8 mouse cellular contexts compared by ENCODE assay signal in the genomic region with DNA sequence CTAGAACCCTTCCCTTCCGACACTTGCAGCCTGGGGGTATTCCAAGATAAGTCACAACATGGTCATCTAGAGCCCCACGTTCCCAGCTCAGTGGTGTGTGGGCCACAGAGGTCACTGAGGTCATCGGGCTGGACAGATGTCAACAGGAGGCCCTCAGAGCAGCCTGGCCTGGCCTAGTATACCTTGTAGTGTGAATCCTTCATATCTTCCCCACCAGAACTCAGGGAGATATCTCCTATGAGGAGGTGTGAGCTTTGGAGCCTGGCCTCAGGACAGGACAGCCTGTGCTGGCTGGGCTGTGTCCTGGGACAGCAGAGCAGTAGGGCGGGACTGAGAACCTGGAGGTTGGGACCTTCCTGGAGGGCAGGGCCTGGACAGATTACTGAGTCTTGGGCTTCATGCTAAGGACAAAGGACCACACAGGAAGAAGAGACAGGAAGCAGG. TPM values are rescaled to one million over a fixed set of nuclear protein-coding genes. Genes with fewer than 3 reads are reported as not detected.
DNase-seq lines count a peak whose midpoint lies in the region; ATAC-seq and TF ChIP-seq lines count a peak whose summit lies in the region.

No protein-coding gene starts in this region.

- no peak overlapping the region for H3K4me3 ChIP-seq in liver, adult 2 months (ENCODE audit: insufficient read depth, low read depth, low read length)
- H3K4me3 ChIP-seq in embryonic facial prominence, embryonic 13.5 days = peak overlapping the region; percentile 4; the same call in 1 of the 2 replicates
- peak overlapping the region; percentile 97; the same call in 1 of the 2 replicates for H3K4me3 ChIP-seq in hindbrain, embryonic 13.5 days
- no peak overlapping the region for H3K4me3 ChIP-seq in liver, embryonic 15.5 days (replicated peaks)

- peaks cover 40% of the 10 kb centered on the region for H3K79me2 ChIP-seq in liver, adult 2 months (ENCODE audit: control insufficient read depth, insufficient read depth, low read length)

- no peak for ATAC-seq in embryonic facial prominence, embryonic 13.5 days (ENCODE audit: insufficient number of reproducible peaks, insufficient read depth, low FRiP score, low TSS enrichment, low read depth)
- ATAC-seq in hindbrain, embryonic 13.5 days (ENCODE audit: low FRiP score) = no peak
- no peak for ATAC-seq in liver, embryonic 15.5 days (ENCODE audit: insufficient read depth)

- no peaks in the 10 kb centered on the region for H3K9me3 ChIP-seq in embryonic facial prominence, embryonic 13.5 days
- H3K9me3 ChIP-seq in hindbrain, embryonic 13.5 days = no peaks in the 10 kb centered on the region
- no peaks in the 10 kb centered on the region for H3K9me3 ChIP-seq in liver, embryonic 15.5 days (replicated peaks)

- intact Hi-C loops in left cerebral cortex, postnatal 25 days (cut with DNase I) = no loop called here

- H3K4me1 ChIP-seq in liver, adult 2 months (ENCODE audit: control insufficient read depth, insufficient read depth, low read length) = peaks cover 26% of the 10 kb centered on the region
- peaks cover 43% of the 10 kb centered on the region for H3K4me1 ChIP-seq in embryonic facial prominence, embryonic 13.5 days
- peaks cover 58% of the 10 kb centered on the region for H3K4me1 ChIP-seq in hindbrain, embryonic 13.5 days (replicated peaks)
- H3K4me1 ChIP-seq in liver, embryonic 15.5 days (replicated peaks) = peaks cover 85% of the 10 kb centered on the region

- no peaks in the 10 kb centered on the region for H3K27me3 ChIP-seq in liver, adult 2 months (ENCODE audit: control insufficient read depth, insufficient read depth, low read length)
- H3K27me3 ChIP-seq in embryonic facial prominence, embryonic 13.5 days = no peaks in the 10 kb centered on the region
- no peaks in the 10 kb centered on the region for H3K27me3 ChIP-seq in hindbrain, embryonic 13.5 days
- no peaks in the 10 kb centered on the region for H3K27me3 ChIP-seq in liver, embryonic 15.5 days

- DNase-seq in liver, adult 2 months (ENCODE audit: extremely low read depth, low read depth, low spot score) = peak; percentile 76
- no peak for DNase-seq in liver
- no peak for DNase-seq in frontal cortex, postnatal 14 days (ENCODE audit: low spot score in 2 of 2)
- no peak for DNase-seq in left cerebral cortex, postnatal 25 days (ENCODE audit: low spot score in 2 of 2)
- DNase-seq in retina, postnatal 1 day = no peak

- WGBS in liver, adult 2 months = 21% methylated on average over 4 of the region's 4 CpGs
- WGBS in embryonic facial prominence, embryonic 13.5 days = 63% methylated on average over 4 of the region's 4 CpGs
- whole genome bisulfite sequencing in hindbrain, embryonic 13.5 days = 73% methylated on average over 4 of the region's 4 CpGs
- WGBS in liver, embryonic 15.5 days (ENCODE audit: insufficient replicate concordance) = 71% methylated on average over 4 of the region's 4 CpGs

- H3K9ac ChIP-seq in liver, adult 2 months (ENCODE audit: low read depth, low read length) = peak overlapping the region; percentile 36
- H3K9ac ChIP-seq in embryonic facial prominence, embryonic 13.5 days = peak overlapping the region; percentile 96; the same call in 1 of the 2 replicates
- H3K9ac ChIP-seq in hindbrain, embryonic 13.5 days = peak overlapping the region; percentile 99
- peak overlapping the region; percentile 87 for H3K9ac ChIP-seq in liver, embryonic 15.5 days

- TF ChIP-seq CTCF in liver, adult 2 months (IDR thresholded peaks at IDR 0.05; ENCODE audit: low read depth, low read length) = no peak

- H3K27ac ChIP-seq in liver, adult 2 months (replicated peaks; ENCODE audit: insufficient read depth, low read depth, low read length) = peak overlapping the region; percentile 94
- H3K27ac ChIP-seq in embryonic facial prominence, embryonic 13.5 days = peak overlapping the region; percentile 100; the same call in 1 of the 2 replicates
- peak overlapping the region; percentile 100 for H3K27ac ChIP-seq in hindbrain, embryonic 13.5 days
- H3K27ac ChIP-seq in liver, embryonic 15.5 days (replicated peaks) = peak overlapping the region; percentile 96

- 0 out of 2 replicates have a peak overlapping the region, but pooled peaks have one; percentile 2 for H3K4me2 ChIP-seq in embryonic facial prominence, embryonic 13.5 days
- H3K4me2 ChIP-seq in hindbrain, embryonic 13.5 days = no peak overlapping the region
- H3K4me2 ChIP-seq in liver, embryonic 15.5 days = peak overlapping the region; percentile 96

- no peak for TF ChIP-seq POLR2A in liver, adult 2 months (IDR thresholded peaks at IDR 0.05; ENCODE audit: extremely low read depth, insufficient read depth, low read length)

- peaks cover 3% of the 10 kb centered on the region; the same call in 1 of the 2 replicates for H3K36me3 ChIP-seq in liver, adult 2 months (ENCODE audit: control insufficient read depth, insufficient read depth, low read length)
- peaks cover 49% of the 10 kb centered on the region for H3K36me3 ChIP-seq in embryonic facial prominence, embryonic 13.5 days
- H3K36me3 ChIP-seq in hindbrain, embryonic 13.5 days = peaks cover 38% of the 10 kb centered on the region
- H3K36me3 ChIP-seq in liver, embryonic 15.5 days (replicated peaks) = peaks cover 48% of the 10 kb centered on the region

RNA-seq across cellular contexts. Expression of a gene that starts 1.5 kb away (rescaled TPM):
- total RNA-seq in liver, adult 2 months (2014; rRNA removed) = 6.9 and 11.6 TPM in 2 replicates
- 27.4 and 38.8 TPM in 2 replicates for polyA plus RNA-seq in liver, adult 2 months (2012; rRNA removed)
- 21.2 and 25.7 TPM in 2 replicates for polyA plus RNA-seq in embryonic facial prominence, embryonic 13.5 days (2015; fragmentation: Nextera tagmentation; extraction: Ambion mirVana)
- 32.4 and 34.7 TPM in 2 replicates for polyA plus RNA-seq in hindbrain, embryonic 13.5 days (2015; fragmentation: Nextera tagmentation; extraction: Ambion mirVana)
- polyA plus RNA-seq in liver, embryonic 15.5 days (2015; fragmentation: Nextera tagmentation; extraction: Ambion mirVana) = 2.9 and 3.1 TPM in 2 replicates
- 10 to 100 TPM; 74.3 to 98.7 TPM for total RNA-seq in left cerebral cortex, postnatal 25 days (2021)

RNA-seq across cellular contexts. Expression of a gene that starts 6.0 kb away (rescaled TPM):
- total RNA-seq in liver, adult 2 months (2014; rRNA removed) = 0.47 and 0.55 TPM in 2 replicates
- 1.2 TPM in 2 replicates for polyA plus RNA-seq in liver, adult 2 months (2012; rRNA removed)
- polyA plus RNA-seq in embryonic facial prominence, embryonic 13.5 days (2015; fragmentation: Nextera tagmentation; extraction: Ambion mirVana) = 6.8 and 9.8 TPM in 2 replicates
- polyA plus RNA-seq in hindbrain, embryonic 13.5 days (2015; fragmentation: Nextera tagmentation; extraction: Ambion mirVana) = 57.4 and 59.2 TPM in 2 replicates
- 0.35 and 0.51 TPM in 2 replicates for polyA plus RNA-seq in liver, embryonic 15.5 days (2015; fragmentation: Nextera tagmentation; extraction: Ambion mirVana)
- total RNA-seq in left cerebral cortex, postnatal 25 days (2021) = 100 to 1,000 TPM; 487 TPM

RNA-seq across cellular contexts. Expression of a gene that starts 8.2 kb away (rescaled TPM):
- 144 and 218 TPM in 2 replicates for total RNA-seq in liver, adult 2 months (2014; rRNA removed)
- polyA plus RNA-seq in liver, adult 2 months (2012; rRNA removed) = 1,387 and 1,558 TPM in 2 replicates
- 491 and 513 TPM in 2 replicates for polyA plus RNA-seq in embryonic facial prominence, embryonic 13.5 days (2015; fragmentation: Nextera tagmentation; extraction: Ambion mirVana)
- polyA plus RNA-seq in hindbrain, embryonic 13.5 days (2015; fragmentation: Nextera tagmentation; extraction: Ambion mirVana) = 434 and 449 TPM in 2 replicates
- polyA plus RNA-seq in liver, embryonic 15.5 days (2015; fragmentation: Nextera tagmentation; extraction: Ambion mirVana) = 291 and 300 TPM in 2 replicates
- total RNA-seq in left cerebral cortex, postnatal 25 days (2021) = 100 to 1,000 TPM; 372 to 381 TPM

RNA-seq across cellular contexts. Expression of a gene that starts 19.2 kb away (rescaled TPM):
- total RNA-seq in liver, adult 2 months (2014; rRNA removed) = 19.5 and 25.9 TPM in 2 replicates
- polyA plus RNA-seq in liver, adult 2 months (2012; rRNA removed) = 31.8 and 37.0 TPM in 2 replicates
- 142 and 162 TPM in 2 replicates for polyA plus RNA-seq in embryonic facial prominence, embryonic 13.5 days (2015; fragmentation: Nextera tagmentation; extraction: Ambion mirVana)
- 364 and 409 TPM in 2 replicates for polyA plus RNA-seq in hindbrain, embryonic 13.5 days (2015; fragmentation: Nextera tagmentation; extraction: Ambion mirVana)
- polyA plus RNA-seq in liver, embryonic 15.5 days (2015; fragmentation: Nextera tagmentation; extraction: Ambion mirVana) = 13.1 and 17.0 TPM in 2 replicates
- total RNA-seq in left cerebral cortex, postnatal 25 days (2021) = 10 to 100 TPM; 77.3 to 90.1 TPM

RNA-seq across cellular contexts. Expression of a gene that starts 26.2 kb away (rescaled TPM):
- total RNA-seq in liver, adult 2 months (2014; rRNA removed) = 5.1 and 7.7 TPM in 2 replicates
- 10.0 and 10.4 TPM in 2 replicates for polyA plus RNA-seq in liver, adult 2 months (2012; rRNA removed)
- polyA plus RNA-seq in embryonic facial prominence, embryonic 13.5 days (2015; fragmentation: Nextera tagmentation; extraction: Ambion mirVana) = 11.0 and 11.6 TPM in 2 replicates
- 11.9 and 14.1 TPM in 2 replicates for polyA plus RNA-seq in hindbrain, embryonic 13.5 days (2015; fragmentation: Nextera tagmentation; extraction: Ambion mirVana)
- polyA plus RNA-seq in liver, embryonic 15.5 days (2015; fragmentation: Nextera tagmentation; extraction: Ambion mirVana) = 8.9 and 10.1 TPM in 2 replicates
- total RNA-seq in left cerebral cortex, postnatal 25 days (2021) = 1 to 10 TPM; 6.7 to 7.6 TPM

Comparison
In these comparisons a context has a peak if more than half of its experiments do, and no peak if none do; other contexts are left out.
1. H3K4me3 ChIP-seq: peak in embryonic facial prominence, embryonic 13.5 days (single experiment) and hindbrain, embryonic 13.5 days (single experiment); none in liver, adult 2 months (single experiment) and liver, embryonic 15.5 days (single experiment).
2. H3K9ac ChIP-seq: peak in every context shown above with its lines; median percentile 99 in hindbrain, embryonic 13.5 days; 96 in embryonic facial prominence, embryonic 13.5 days; 87 in liver, embryonic 15.5 days; 36 in liver, adult 2 months.
3. Peak in every context shown above with its lines, with median percentiles within 50 percentile points of each other: H3K27ac ChIP-seq.